Mouse (Mus musculus) thymus, adult 2 months (tissue): ENCODE measurements at regions not wholly inside any gene's neighbourhood (a gene's known extent, or its start where the extent isn't known, plus 50 kb on each side); places are given as distances from the start of the nearest gene placed in this dataset.

Experiments used
- CTCF ChIP-seq: fragments of 200-500 bp; IDR thresholded peaks from 2 replicates; pipeline ENCODE4 v1.5.1; 2012; ENCODE audit warnings: mild to moderate bottlenecking, control low read depth, low read length, moderate library complexity, borderline replicate concordance; ENCODE audit not compliant: control insufficient read depth, poor library complexity, insufficient read depth; ENCODE audit errors: extremely low read depth
- POLR2A ChIP-seq: fragments of 200-500 bp; IDR thresholded peaks from 2 replicates; pipeline ENCODE4 v1.6.1; 2012; ENCODE audit warnings: mild to moderate bottlenecking, low read length, control low read depth, moderate library complexity; ENCODE audit not compliant: control insufficient read depth, poor library complexity, insufficient read depth; ENCODE audit errors: extremely low read depth

- no peak for TF ChIP-seq CTCF
- no peak for TF ChIP-seq POLR2A
Measured at GRCm38 (mm10) chr9:69835396-69835795, 74.7 kb upstream of the Foxb1 start.
